22 mouse cellular contexts compared by ENCODE assay signal in the genomic region with DNA sequence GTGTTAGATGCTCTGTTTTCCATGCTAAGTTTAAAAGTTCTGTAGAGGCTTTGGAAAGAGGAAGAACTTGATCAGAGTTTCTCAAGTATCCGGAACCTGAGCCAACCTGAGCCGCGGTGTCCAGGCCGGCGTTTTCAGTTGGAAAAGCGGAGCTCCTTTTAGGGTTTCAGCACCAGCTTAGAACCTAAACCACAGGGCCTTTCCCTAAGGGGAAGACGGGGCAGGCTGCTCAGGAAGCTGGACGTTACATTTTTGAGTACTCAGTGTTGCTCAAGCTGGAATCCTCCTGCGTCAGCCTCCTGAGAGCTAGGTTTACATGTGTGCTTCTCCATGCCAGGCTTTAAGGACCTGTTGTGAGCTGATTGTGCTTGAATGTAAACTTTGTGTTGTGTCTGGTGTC. TPM values are rescaled to one million over a fixed set of nuclear protein-coding genes. Genes with fewer than 3 reads are reported as not detected.
DNase-seq lines count a peak whose midpoint lies in the region; ATAC-seq and TF ChIP-seq lines count a peak whose summit lies in the region.
"Had no signal": no experiment of that assay in that cellular context is flagged by ENCODE, and none has a peak within 500 bp of the region (broad histone marks: within the 10 kb centered on the region; RNA-seq: fewer than 3 reads in every experiment).

No protein-coding gene starts in this region.

- H3K27me3 ChIP-seq in liver, adult 2 months (ENCODE audit: control insufficient read depth, insufficient read depth, low read length) = no peaks in the 10 kb centered on the region
- H3K27me3 ChIP-seq in liver, embryonic 11.5 days (replicated peaks; ENCODE audit: control insufficient read depth, insufficient read depth, low read length) = no peaks in the 10 kb centered on the region
- H3K27me3 ChIP-seq in midbrain, embryonic 11.5 days (ENCODE audit: control insufficient read depth, insufficient read depth, low read length) = no peaks in the 10 kb centered on the region
- no peaks in the 10 kb centered on the region for H3K27me3 ChIP-seq in midbrain, embryonic 15.5 days (replicated peaks)
- H3K27me3 ChIP-seq in liver, postnatal 0 days (ENCODE audit: insufficient read depth, low read length) = no peaks in the 10 kb centered on the region
- H3K27me3 ChIP-seq: CH12.LX; embryonic facial prominence, embryonic 12.5 days; forebrain, embryonic 15.5 days; heart, embryonic 13.5 days; hindbrain, embryonic 12.5 days; Patski had no signal

- ATAC-seq in liver, embryonic 11.5 days (replicated peaks; ENCODE audit: low FRiP score) = no peak
- ATAC-seq in midbrain, embryonic 11.5 days (ENCODE audit: low FRiP score) = no peak
- no peak for ATAC-seq in midbrain, embryonic 15.5 days (replicated peaks)
- no peak for ATAC-seq in liver, postnatal 0 days
- no peak for ATAC-seq in inflammation-experienced regulatory T-cells, adult 6 months
- ATAC-seq: activated CD4-positive, CD25-positive, alpha-beta regulatory T cell, adult 4 months; forebrain, embryonic 15.5 days; hindbrain, embryonic 16.5 days; Patski had no signal

- TF ChIP-seq POLR2A in liver, adult 2 months (IDR thresholded peaks at IDR 0.05; ENCODE audit: extremely low read depth, insufficient read depth, low read length) = no peak

- DNase-seq in liver, adult 2 months (ENCODE audit: extremely low read depth, low read depth, low spot score) = peak; percentile 40
- no peak for DNase-seq in liver, embryonic 11.5 days (ENCODE audit: low spot score)
- peak; percentile 70 for DNase-seq in midbrain, embryonic 11.5 days (ENCODE audit: low spot score, missing footprints)
- no peak for DNase-seq in liver, postnatal 0 days
- no peak for DNase-seq in heart, adult 8-10 months (ENCODE audit: low spot score)
- DNase-seq: adrenal gland, postnatal 14 days; cerebellum, adult 2 months; cerebellum, postnatal 14 days; gastrocnemius, postnatal 14 days; heart, postnatal 4 days had no signal

- WGBS in liver, adult 2 months = 66% methylated on average over 9 of the region's 9 CpGs
- WGBS in liver, embryonic 11.5 days = 88% methylated on average over 9 of the region's 9 CpGs
- WGBS in midbrain, embryonic 11.5 days = 96% methylated on average over 9 of the region's 9 CpGs
- 95% methylated on average over 9 of the region's 9 CpGs for WGBS in midbrain, embryonic 15.5 days
- 76% methylated on average over 9 of the region's 9 CpGs for WGBS in liver, postnatal 0 days (ENCODE audit: insufficient replicate concordance)

- no peak for TF ChIP-seq EP300 in liver, postnatal 0 days (IDR thresholded peaks at IDR 0.05; ENCODE audit: low read depth)

- no peak overlapping the region for H3K4me2 ChIP-seq in liver, embryonic 11.5 days
- no peak overlapping the region for H3K4me2 ChIP-seq in midbrain, embryonic 11.5 days
- H3K4me2 ChIP-seq in midbrain, embryonic 15.5 days = no peak overlapping the region
- peak overlapping the region; percentile 16; the same call in 1 of the 2 replicates for H3K4me2 ChIP-seq in liver, postnatal 0 days (ENCODE audit: low read depth, low read length)
- H3K4me2 ChIP-seq: embryonic facial prominence, embryonic 12.5 days; forebrain, embryonic 15.5 days; heart, embryonic 13.5 days; hindbrain, embryonic 12.5 days had no signal

- 0 out of 2 replicates have a peak overlapping the region, but pooled peaks have one; percentile 17 for H3K9ac ChIP-seq in liver, adult 2 months (ENCODE audit: low read depth, low read length)
- no peak overlapping the region for H3K9ac ChIP-seq in liver, embryonic 11.5 days (ENCODE audit: low read depth, low read length)
- H3K9ac ChIP-seq in midbrain, embryonic 11.5 days (ENCODE audit: low read length) = no peak overlapping the region
- no peak overlapping the region for H3K9ac ChIP-seq in midbrain, embryonic 15.5 days
- no peak overlapping the region for H3K9ac ChIP-seq in liver, postnatal 0 days (replicated peaks)
- H3K9ac ChIP-seq: embryonic facial prominence, embryonic 12.5 days; forebrain, embryonic 15.5 days; hindbrain, embryonic 12.5 days had no signal

- H3K9me3 ChIP-seq in liver, embryonic 11.5 days (ENCODE audit: control insufficient read depth, low read length) = no peaks in the 10 kb centered on the region
- H3K9me3 ChIP-seq in midbrain, embryonic 11.5 days (ENCODE audit: control insufficient read depth, low read length) = no peaks in the 10 kb centered on the region
- no peaks in the 10 kb centered on the region for H3K9me3 ChIP-seq in midbrain, embryonic 15.5 days
- no peaks in the 10 kb centered on the region for H3K9me3 ChIP-seq in liver, postnatal 0 days (ENCODE audit: low read length)
- H3K9me3 ChIP-seq: embryonic facial prominence, embryonic 12.5 days; forebrain, embryonic 15.5 days; heart, embryonic 13.5 days; hindbrain, embryonic 12.5 days had no signal

- peaks cover 50% of the 10 kb centered on the region for H3K4me1 ChIP-seq in liver, adult 2 months (ENCODE audit: control insufficient read depth, insufficient read depth, low read length)
- H3K4me1 ChIP-seq in liver, embryonic 11.5 days (replicated peaks; ENCODE audit: control insufficient read depth, insufficient read depth, low read length) = peaks cover 46% of the 10 kb centered on the region
- H3K4me1 ChIP-seq in midbrain, embryonic 11.5 days (ENCODE audit: control insufficient read depth, insufficient read depth, low read length) = peaks cover 11% of the 10 kb centered on the region
- H3K4me1 ChIP-seq in midbrain, embryonic 15.5 days = peaks cover 33% of the 10 kb centered on the region
- peaks cover 64% of the 10 kb centered on the region for H3K4me1 ChIP-seq in liver, postnatal 0 days (ENCODE audit: insufficient read depth)

- H3K4me3 ChIP-seq in liver, adult 2 months (ENCODE audit: insufficient read depth, low read depth, low read length) = no peak overlapping the region
- no peak overlapping the region for H3K4me3 ChIP-seq in liver, embryonic 11.5 days (ENCODE audit: low read depth, low read length)
- no peak overlapping the region for H3K4me3 ChIP-seq in midbrain, embryonic 11.5 days (ENCODE audit: low read depth, low read length)
- H3K4me3 ChIP-seq in midbrain, embryonic 15.5 days = no peak overlapping the region
- H3K4me3 ChIP-seq in liver, postnatal 0 days (ENCODE audit: low read depth, low read length) = no peak overlapping the region
- H3K4me3 ChIP-seq: embryonic facial prominence, embryonic 12.5 days; forebrain, embryonic 15.5 days; heart, embryonic 13.5 days; hindbrain, embryonic 12.5 days had no signal

- peaks cover 51% of the 10 kb centered on the region for H3K79me2 ChIP-seq in liver, adult 2 months (ENCODE audit: control insufficient read depth, insufficient read depth, low read length)

- no peak for TF ChIP-seq CTCF in liver, adult 2 months (IDR thresholded peaks at IDR 0.05; ENCODE audit: low read depth, low read length)
- TF ChIP-seq CTCF in liver, postnatal 0 days (IDR thresholded peaks at IDR 0.05; ENCODE audit: low read depth) = no peak

- peak overlapping the region; percentile 58 for H3K27ac ChIP-seq in liver, adult 2 months (replicated peaks; ENCODE audit: insufficient read depth, low read depth, low read length)
- H3K27ac ChIP-seq in liver, embryonic 11.5 days (ENCODE audit: low read depth, low read length) = no peak overlapping the region
- no peak overlapping the region for H3K27ac ChIP-seq in midbrain, embryonic 11.5 days (ENCODE audit: low read depth, low read length)
- H3K27ac ChIP-seq in midbrain, embryonic 15.5 days = no peak overlapping the region
- H3K27ac ChIP-seq in liver, postnatal 0 days (ENCODE audit: low read depth) = peak overlapping the region; percentile 68
- H3K27ac ChIP-seq: embryonic facial prominence, embryonic 12.5 days; forebrain, embryonic 15.5 days; heart, embryonic 13.5 days; hindbrain, embryonic 12.5 days had no signal

- peaks cover 12% of the 10 kb centered on the region; the same call in 1 of the 2 replicates for H3K36me3 ChIP-seq in liver, adult 2 months (ENCODE audit: control insufficient read depth, insufficient read depth, low read length)
- H3K36me3 ChIP-seq in liver, embryonic 11.5 days (ENCODE audit: control insufficient read depth, insufficient read depth, low read length) = peaks cover 7% of the 10 kb centered on the region
- no peaks in the 10 kb centered on the region; the same call in none of the 2 replicates for H3K36me3 ChIP-seq in midbrain, embryonic 11.5 days (ENCODE audit: control insufficient read depth, insufficient read depth, low read length)
- H3K36me3 ChIP-seq in midbrain, embryonic 15.5 days (replicated peaks) = peaks cover 5% of the 10 kb centered on the region; the same call in 1 of the 2 replicates
- H3K36me3 ChIP-seq in liver, postnatal 0 days (replicated peaks; ENCODE audit: insufficient read depth, low read length) = peaks cover 28% of the 10 kb centered on the region

RNA-seq across cellular contexts. Expression of a gene that starts 2.9 kb away (rescaled TPM):
- total RNA-seq in liver, adult 2 months (2014; rRNA removed) = 130 and 145 TPM in 2 replicates
- 114 and 122 TPM in 2 replicates for polyA plus RNA-seq in liver, adult 2 months (2012; rRNA removed)
- 233 and 236 TPM in 2 replicates for polyA plus RNA-seq in liver, embryonic 11.5 days (2014; fragmentation: Nextera tagmentation; extraction: Ambion mirVana)
- 187 and 190 TPM in 2 replicates for polyA plus RNA-seq in midbrain, embryonic 11.5 days (2014; fragmentation: Nextera tagmentation; extraction: Ambion mirVana)
- 123 TPM in 2 replicates for polyA plus RNA-seq in midbrain, embryonic 15.5 days (2015; fragmentation: Nextera tagmentation; extraction: Ambion mirVana)
- polyA plus RNA-seq in liver, postnatal 0 days (2015; fragmentation: Nextera tagmentation; extraction: Ambion mirVana) = 146 and 160 TPM in 2 replicates
- total RNA-seq in heart, adult 8-10 months (2022) = 10 to 100 TPM; 45.0 to 54.2 (median 49.3) TPM
- polyA plus RNA-seq in inflammation-experienced regulatory T-cells, adult 6 months (2017; shearing (Covaris generic)) = 100 to 1,000 TPM in 1 of 3 experiments, 10 to 100 TPM in 2; 76.8 to 100 (median 78.4) TPM

RNA-seq across cellular contexts. Expression of a gene that starts 49.4 kb away (rescaled TPM):
- not detected in 2 replicates for total RNA-seq in liver, adult 2 months (2014; rRNA removed)
- 0.13 TPM in 1 of 2 replicates, not detected in the other for polyA plus RNA-seq in liver, adult 2 months (2012; rRNA removed)
- 0.12 and 0.31 TPM in 2 replicates for polyA plus RNA-seq in liver, embryonic 11.5 days (2014; fragmentation: Nextera tagmentation; extraction: Ambion mirVana)
- 0.12 and 0.34 TPM in 2 replicates for polyA plus RNA-seq in midbrain, embryonic 11.5 days (2014; fragmentation: Nextera tagmentation; extraction: Ambion mirVana)
- polyA plus RNA-seq in midbrain, embryonic 15.5 days (2015; fragmentation: Nextera tagmentation; extraction: Ambion mirVana) = 0.33 and 0.44 TPM in 2 replicates
- polyA plus RNA-seq in liver, postnatal 0 days (2015; fragmentation: Nextera tagmentation; extraction: Ambion mirVana) = not detected in 2 replicates
- total RNA-seq in heart, adult 8-10 months (2022) = not detected
- not detected for polyA plus RNA-seq in inflammation-experienced regulatory T-cells, adult 6 months (2017; shearing (Covaris generic))
- total RNA-seq: CH12.LX; gastrocnemius, postnatal 14 days had no signal
- polyA plus RNA-seq: activated CD4-positive, CD25-positive, alpha-beta regulatory T cell, adult 4 months; gonadal fat pad, adult 2 months; heart, embryonic 13.5 days; heart, postnatal 0 days had no signal

RNA-seq across cellular contexts. Expression of a gene that starts 57.8 kb away (rescaled TPM):
- total RNA-seq in liver, adult 2 months (2014; rRNA removed) = 12.4 TPM in 2 replicates
- polyA plus RNA-seq in liver, adult 2 months (2012; rRNA removed) = 14.9 and 17.4 TPM in 2 replicates
- polyA plus RNA-seq in liver, embryonic 11.5 days (2014; fragmentation: Nextera tagmentation; extraction: Ambion mirVana) = 13.7 and 14.9 TPM in 2 replicates
- 9.5 and 10.1 TPM in 2 replicates for polyA plus RNA-seq in midbrain, embryonic 11.5 days (2014; fragmentation: Nextera tagmentation; extraction: Ambion mirVana)
- polyA plus RNA-seq in midbrain, embryonic 15.5 days (2015; fragmentation: Nextera tagmentation; extraction: Ambion mirVana) = 22.6 and 23.3 TPM in 2 replicates
- polyA plus RNA-seq in liver, postnatal 0 days (2015; fragmentation: Nextera tagmentation; extraction: Ambion mirVana) = 4.8 and 5.6 TPM in 2 replicates
- total RNA-seq in heart, adult 8-10 months (2022) = 1 to 10 TPM; 8.1 to 9.3 (median 8.8) TPM
- polyA plus RNA-seq in inflammation-experienced regulatory T-cells, adult 6 months (2017; shearing (Covaris generic)) = 10 to 100 TPM in 2 of 3 experiments, 1 to 10 TPM in 1; 9.5 to 13.0 (median 12.7) TPM

Comparison
In these comparisons a context has a peak if more than half of its experiments do, and no peak if none do; other contexts are left out.
1. DNase-seq: peak in liver, adult 2 months (single experiment) and midbrain, embryonic 11.5 days (single experiment); none in liver, embryonic 11.5 days (single experiment), liver, postnatal 0 days (single experiment) and heart, adult 8-10 months (single experiment).
2. H3K27ac ChIP-seq: peak in liver, adult 2 months (single experiment) and liver, postnatal 0 days (single experiment); none in liver, embryonic 11.5 days (single experiment), midbrain, embryonic 11.5 days (single experiment) and midbrain, embryonic 15.5 days (single experiment).